Mouse (Mus musculus): Measurements from ENCODE around the gene Astn2. TPM values are rescaled to one million over a fixed set of nuclear protein-coding genes. Genes with fewer than 3 reads are reported as not detected.
"Not testable (repeated sequence)": the region's sequence is repeated elsewhere in the genome, so short reads cannot be mapped to it uniquely, and the experiment has no call there.

Astn2 gene
- polyA plus RNA-seq, 1 experiment from 2014 or later = 0.18 TPM

DNA sequence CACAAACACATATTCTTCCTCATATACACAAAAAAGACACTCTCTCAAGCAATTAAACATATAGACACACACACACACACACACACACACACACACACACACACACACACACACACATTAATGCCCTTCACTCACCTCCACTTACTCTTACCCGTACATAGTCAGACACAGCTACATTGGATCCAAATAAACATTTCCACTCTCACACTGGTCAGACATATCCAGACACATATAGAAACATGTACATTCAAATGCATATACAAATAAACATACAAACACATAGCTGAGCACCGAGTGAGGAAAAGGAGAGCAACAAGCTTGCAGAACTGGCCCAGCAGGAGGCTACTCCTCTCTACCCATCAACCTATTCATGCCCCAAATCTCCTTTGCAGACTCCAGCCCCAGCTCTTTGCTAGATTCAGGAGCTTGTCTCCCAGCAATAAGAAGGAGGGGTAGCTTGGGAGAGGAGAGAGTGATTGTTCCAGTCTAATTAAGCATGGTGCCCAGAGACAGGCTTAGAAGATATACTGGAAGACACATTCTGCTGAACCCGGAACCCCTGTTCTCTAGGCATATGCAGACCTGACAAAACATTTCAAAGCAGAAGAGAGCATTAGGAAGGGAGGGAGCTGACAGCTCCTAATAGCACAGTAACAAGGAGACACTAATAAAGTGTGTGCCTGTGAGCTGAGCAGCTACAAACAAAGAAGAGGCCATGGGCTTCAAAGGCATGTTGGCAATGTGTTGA is 718.0 kb downstream of the Astn2 start:
- no peaks in the 10 kb centered on the region for H3K27me3 ChIP-seq (replicated peaks; ENCODE audit: control insufficient read depth, insufficient read depth, low read length)
- no peak overlapping the region for H3K4me2 ChIP-seq (replicated peaks; ENCODE audit: low read depth)
- H3K9ac ChIP-seq (ENCODE audit: low read depth, low read length) = no peak overlapping the region
- H3K4me1 ChIP-seq (replicated peaks; ENCODE audit: control insufficient read depth, insufficient read depth, low read length) = no peaks in the 10 kb centered on the region
- TF ChIP-seq CTCF (IDR thresholded peaks at IDR 0.05; ENCODE audit: low read depth) = no peak
- H3K27ac ChIP-seq (ENCODE audit: low read depth, low read length) = no peak overlapping the region
- no peak for ATAC-seq
- no peak overlapping the region for H3K4me3 ChIP-seq (ENCODE audit: low read depth, low read length)
- no peaks in the 10 kb centered on the region for H3K36me3 ChIP-seq (ENCODE audit: control insufficient read depth, insufficient read depth)
- H3K9me3 ChIP-seq (ENCODE audit: control insufficient read depth) = no peaks in the 10 kb centered on the region
- WGBS = 52% methylated on average over 3 of the region's 3 CpGs

DNA sequence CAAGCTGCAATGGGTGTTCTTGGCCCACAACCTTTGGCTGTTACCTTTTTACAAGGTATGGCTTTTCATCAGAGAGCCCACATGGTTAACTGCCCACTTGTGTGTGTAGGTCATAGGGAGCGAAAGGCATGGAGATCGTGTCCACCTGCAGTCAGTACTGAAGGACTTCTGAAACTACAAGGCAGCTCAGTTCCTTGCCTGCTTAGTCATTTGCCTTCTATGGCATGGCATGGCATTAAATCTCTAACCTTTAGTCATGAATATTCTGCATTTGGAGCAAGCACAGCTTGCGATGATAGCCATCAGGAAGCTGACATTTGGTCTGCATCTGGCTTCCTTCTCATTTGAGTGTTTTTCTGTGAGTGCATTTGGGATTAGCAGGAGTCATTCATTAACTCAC is 720.0 kb downstream of the Astn2 start:
- TF ChIP-seq CTCF (IDR thresholded peaks at IDR 0.05; ENCODE audit: low read depth) = no peak
- Histone ChIP-seq H3K9me3 (ENCODE audit: control insufficient read depth) (no peaks in the 10 kb centered on the region), H3K27ac (ENCODE audit: low read depth, low read length) (no peak overlapping the region), H3K4me3 (ENCODE audit: low read depth, low read length) (no peak overlapping the region), H3K4me2 (replicated peaks; ENCODE audit: low read depth) (no peak overlapping the region), H3K36me3 (ENCODE audit: control insufficient read depth, insufficient read depth) (no peaks in the 10 kb centered on the region), H3K9ac (ENCODE audit: low read depth, low read length) (no peak overlapping the region), H3K4me1 (replicated peaks; ENCODE audit: control insufficient read depth, insufficient read depth, low read length) (no peaks in the 10 kb centered on the region), H3K27me3 (replicated peaks; ENCODE audit: control insufficient read depth, insufficient read depth, low read length) (no peaks in the 10 kb centered on the region)
- ATAC-seq = no peak
- WGBS = 54% methylated on average over 3 of the region's 3 CpGs

DNA sequence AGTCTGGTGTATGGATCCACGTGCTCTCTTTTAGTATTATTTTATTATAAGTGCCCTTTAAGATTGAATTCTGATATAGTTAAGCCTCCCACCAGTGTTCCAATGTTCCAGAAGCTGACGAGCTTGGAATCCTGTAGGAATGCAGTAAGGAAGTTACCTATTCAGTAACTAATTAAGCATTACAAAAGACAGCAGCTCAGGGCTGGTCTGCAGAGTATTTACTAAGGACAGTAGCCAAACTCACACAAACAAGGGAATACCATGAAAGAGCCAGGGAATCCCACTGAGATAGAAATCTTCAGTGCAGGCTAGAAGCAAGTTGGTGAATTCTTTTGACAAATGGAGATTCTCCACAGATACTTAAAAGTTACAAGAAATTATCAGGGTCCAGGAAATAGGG is 724.6 kb downstream of the Astn2 start:
- WGBS = 56% methylated on average over 2 of the region's 2 CpGs
- H3K4me1 ChIP-seq (replicated peaks; ENCODE audit: control insufficient read depth, insufficient read depth, low read length); H3K4me3 ChIP-seq (ENCODE audit: low read depth, low read length); H3K9me3 ChIP-seq (ENCODE audit: control insufficient read depth); H3K4me2 ChIP-seq (replicated peaks; ENCODE audit: low read depth); H3K27me3 ChIP-seq (replicated peaks; ENCODE audit: control insufficient read depth, insufficient read depth, low read length); ATAC-seq; H3K9ac ChIP-seq (ENCODE audit: low read depth, low read length); H3K27ac ChIP-seq (ENCODE audit: low read depth, low read length); H3K36me3 ChIP-seq (ENCODE audit: control insufficient read depth, insufficient read depth): not testable (repeated sequence)

DNA sequence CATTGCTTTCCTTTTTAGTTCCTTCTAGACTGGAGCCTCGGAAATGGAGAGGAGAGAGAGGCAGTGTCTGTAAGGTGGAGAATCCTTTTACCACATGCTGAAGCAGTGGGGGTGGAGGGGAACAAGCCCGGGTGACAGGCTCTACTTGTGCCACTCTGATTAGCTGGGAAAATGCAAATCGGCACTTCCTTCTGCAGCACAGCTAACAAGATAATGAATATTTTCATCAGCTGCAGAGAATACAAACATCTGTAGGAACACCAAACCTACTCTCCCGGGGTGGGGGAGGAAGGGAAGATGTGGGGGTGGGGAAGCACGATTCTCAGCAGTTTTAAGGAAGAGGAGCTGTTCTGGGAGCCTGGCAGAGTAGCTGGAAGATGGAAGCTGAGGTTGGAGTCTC is 725.5 kb downstream of the Astn2 start:
- no peak for TF ChIP-seq CTCF (IDR thresholded peaks at IDR 0.05; ENCODE audit: low read depth)

DNA sequence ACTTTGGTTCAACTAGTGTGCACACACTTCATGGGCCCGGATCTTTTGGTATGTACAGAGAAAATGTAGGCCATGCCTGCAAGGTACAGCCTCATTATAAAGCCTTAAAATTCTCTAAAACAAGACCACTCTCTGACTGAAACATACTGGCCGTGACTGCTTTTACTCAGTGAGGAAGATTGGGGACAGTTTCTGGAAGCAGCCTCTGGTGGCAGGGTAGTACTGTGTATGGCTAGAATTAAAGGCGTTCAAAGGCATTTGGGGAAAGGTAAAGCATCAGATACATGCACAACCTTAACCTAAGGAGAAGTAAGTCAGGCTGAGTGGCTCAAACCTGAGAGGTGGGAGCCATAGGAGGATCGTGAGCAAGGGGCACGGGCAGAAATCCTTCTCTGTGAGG is 725.9 kb downstream of the Astn2 start:
- WGBS = 65% methylated on average over 5 of the region's 5 CpGs
- Histone ChIP-seq H3K4me3 (ENCODE audit: low read depth, low read length) (no peak overlapping the region), H3K4me2 (replicated peaks; ENCODE audit: low read depth) (no peak overlapping the region), H3K27me3 (replicated peaks; ENCODE audit: control insufficient read depth, insufficient read depth, low read length) (no peaks in the 10 kb centered on the region), H3K4me1 (replicated peaks; ENCODE audit: control insufficient read depth, insufficient read depth, low read length) (no peaks in the 10 kb centered on the region), H3K36me3 (ENCODE audit: control insufficient read depth, insufficient read depth) (no peaks in the 10 kb centered on the region), H3K27ac (ENCODE audit: low read depth, low read length) (no peak overlapping the region), H3K9ac (ENCODE audit: low read depth, low read length) (no peak overlapping the region), H3K9me3 (ENCODE audit: control insufficient read depth) (no peaks in the 10 kb centered on the region)
- ATAC-seq = no peak
- TF ChIP-seq CTCF (IDR thresholded peaks at IDR 0.05; ENCODE audit: low read depth) = no peak

More for the DNA sequence above, 725.5 kb downstream of the Astn2 start:
- WGBS = 25% methylated on average over 5 of the region's 5 CpGs
- H3K9me3 ChIP-seq (ENCODE audit: control insufficient read depth) = no peaks in the 10 kb centered on the region
- no peak overlapping the region for H3K4me2 ChIP-seq (replicated peaks; ENCODE audit: low read depth)
- no peaks in the 10 kb centered on the region for H3K27me3 ChIP-seq (replicated peaks; ENCODE audit: control insufficient read depth, insufficient read depth, low read length)
- no peak overlapping the region for H3K4me3 ChIP-seq (ENCODE audit: low read depth, low read length)
- H3K9ac ChIP-seq (ENCODE audit: low read depth, low read length) = no peak overlapping the region
- H3K36me3 ChIP-seq (ENCODE audit: control insufficient read depth, insufficient read depth) = no peaks in the 10 kb centered on the region
- no peak overlapping the region for H3K27ac ChIP-seq (ENCODE audit: low read depth, low read length)
- H3K4me1 ChIP-seq (replicated peaks; ENCODE audit: control insufficient read depth, insufficient read depth, low read length) = no peaks in the 10 kb centered on the region
- ATAC-seq = no peak

DNA sequence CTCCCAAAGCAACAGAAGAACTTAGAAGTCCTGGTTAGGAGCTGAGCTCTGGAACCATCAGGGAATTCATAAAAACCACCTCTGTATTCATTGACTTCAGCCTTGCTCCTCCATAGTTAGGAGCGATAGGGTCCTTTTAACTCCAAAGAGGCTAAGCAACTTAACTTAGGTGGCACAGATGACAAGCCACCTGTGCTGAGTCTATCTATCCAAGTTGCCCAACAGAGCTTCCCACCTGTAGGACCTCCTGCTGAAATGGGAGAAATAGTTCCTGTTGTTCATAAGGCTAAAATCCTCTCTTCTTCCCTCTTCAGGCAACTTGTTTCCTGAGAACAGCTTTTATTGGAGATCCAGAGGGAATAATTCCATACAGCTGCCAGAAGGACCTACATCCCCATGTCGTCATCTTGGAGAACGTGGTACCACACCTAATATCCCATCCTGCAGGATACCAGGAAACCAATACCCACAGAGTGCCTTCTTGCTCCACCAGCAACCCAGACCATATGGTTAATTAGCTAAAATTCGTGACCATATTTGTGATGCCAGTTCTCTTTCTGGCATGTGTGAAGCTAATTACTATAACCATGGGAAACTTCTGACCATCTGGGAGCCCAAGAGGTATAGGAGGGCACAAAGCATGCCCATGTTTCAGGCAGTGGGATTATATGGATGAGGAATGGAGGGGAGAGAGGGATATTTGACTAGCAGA is 730.0 kb downstream of the Astn2 start:
- 91% methylated on average over 4 of the region's 4 CpGs for WGBS
- Histone ChIP-seq H3K27me3 (replicated peaks; ENCODE audit: control insufficient read depth, insufficient read depth, low read length) (no peaks in the 10 kb centered on the region), H3K4me3 (ENCODE audit: low read depth, low read length) (no peak overlapping the region), H3K27ac (ENCODE audit: low read depth, low read length) (no peak overlapping the region), H3K4me1 (replicated peaks; ENCODE audit: control insufficient read depth, insufficient read depth, low read length) (no peaks in the 10 kb centered on the region), H3K9ac (ENCODE audit: low read depth, low read length) (no peak overlapping the region), H3K9me3 (ENCODE audit: control insufficient read depth) (no peaks in the 10 kb centered on the region), H3K4me2 (replicated peaks; ENCODE audit: low read depth) (no peak overlapping the region), H3K36me3 (ENCODE audit: control insufficient read depth, insufficient read depth) (no peaks in the 10 kb centered on the region)
- no peak for ATAC-seq
- TF ChIP-seq CTCF (IDR thresholded peaks at IDR 0.05; ENCODE audit: low read depth) = no peak
